Mouse (Mus musculus): ENCODE results near the gene Rpp21. TPM values are rescaled to one million over a fixed set of nuclear protein-coding genes. Genes with fewer than 3 reads are reported as not detected.

Gene Rpp21
- polyA plus RNA-seq, 1 experiment from 2014 or later: 83.2 TPM

- no peaks in the 10 kb centered on the region for H3K9me3 ChIP-seq (ENCODE audit: control insufficient read depth, low read length)
- H3K4me3 ChIP-seq (ENCODE audit: low read depth, low read length): no peak overlapping the region
- H3K4me1 ChIP-seq (ENCODE audit: control insufficient read depth, insufficient read depth, low read length): no peaks in the 10 kb centered on the region
- no peaks in the 10 kb centered on the region for H3K36me3 ChIP-seq (ENCODE audit: control insufficient read depth, insufficient read depth, low read length)
- H3K9ac ChIP-seq (ENCODE audit: low read length): no peak overlapping the region
- WGBS: 54% methylated on average over 3 of the region's 3 CpGs
- peaks cover 18% of the 10 kb centered on the region for H3K27me3 ChIP-seq (ENCODE audit: control insufficient read depth, insufficient read depth, low read length)
- no peak for ATAC-seq (ENCODE audit: low FRiP score)
- no peak overlapping the region for H3K4me2 ChIP-seq
- DNase-seq (ENCODE audit: low spot score, missing footprints): peak; percentile 72
- H3K27ac ChIP-seq (ENCODE audit: low read depth, low read length): no peak overlapping the region
These were observed 33.4 kb downstream of the Rpp21 start for GRCm38 (mm10) chr17:36224451-36224850.

- Histone ChIP-seq H3K36me3 (ENCODE audit: control insufficient read depth, insufficient read depth, low read length) (no peaks in the 10 kb centered on the region), H3K4me2 (no peak overlapping the region), H3K4me1 (ENCODE audit: control insufficient read depth, insufficient read depth, low read length) (no peaks in the 10 kb centered on the region), H3K4me3 (ENCODE audit: low read depth, low read length) (no peak overlapping the region), H3K9me3 (ENCODE audit: control insufficient read depth, low read length) (no peaks in the 10 kb centered on the region), H3K9ac (ENCODE audit: low read length) (no peak overlapping the region), H3K27me3 (ENCODE audit: control insufficient read depth, insufficient read depth, low read length) (peaks cover 28% of the 10 kb centered on the region), H3K27ac (ENCODE audit: low read depth, low read length) (no peak overlapping the region)
- DNase-seq (ENCODE audit: low spot score, missing footprints) (peak; percentile 67), ATAC-seq (ENCODE audit: low FRiP score) (no peak)
- whole genome bisulfite sequencing: 54% methylated on average over 5 of the region's 5 CpGs
These were observed 39.2 kb downstream of the Rpp21 start for GRCm38 (mm10) chr17:36218594-36219155.

GRCm38 (mm10) chr17:36215586-36215985, 42.3 kb downstream of the Rpp21 start:
- DNase-seq (ENCODE audit: low spot score, missing footprints): peak; percentile 89
- no peak overlapping the region for H3K9ac ChIP-seq (ENCODE audit: low read length)
- peaks cover 28% of the 10 kb centered on the region for H3K27me3 ChIP-seq (ENCODE audit: control insufficient read depth, insufficient read depth, low read length)
- no peaks in the 10 kb centered on the region for H3K36me3 ChIP-seq (ENCODE audit: control insufficient read depth, insufficient read depth, low read length)
- no peak for ATAC-seq (ENCODE audit: low FRiP score)
- 5% methylated on average over 20 of the region's 20 CpGs for WGBS
- no peaks in the 10 kb centered on the region for H3K4me1 ChIP-seq (ENCODE audit: control insufficient read depth, insufficient read depth, low read length)
- H3K27ac ChIP-seq (ENCODE audit: low read depth, low read length): no peak overlapping the region
- H3K9me3 ChIP-seq (ENCODE audit: control insufficient read depth, low read length): no peaks in the 10 kb centered on the region
- H3K4me3 ChIP-seq (ENCODE audit: low read depth, low read length): no peak overlapping the region
- H3K4me2 ChIP-seq: peak overlapping the region; percentile 5; the same call in 1 of the 2 replicates

DNA sequence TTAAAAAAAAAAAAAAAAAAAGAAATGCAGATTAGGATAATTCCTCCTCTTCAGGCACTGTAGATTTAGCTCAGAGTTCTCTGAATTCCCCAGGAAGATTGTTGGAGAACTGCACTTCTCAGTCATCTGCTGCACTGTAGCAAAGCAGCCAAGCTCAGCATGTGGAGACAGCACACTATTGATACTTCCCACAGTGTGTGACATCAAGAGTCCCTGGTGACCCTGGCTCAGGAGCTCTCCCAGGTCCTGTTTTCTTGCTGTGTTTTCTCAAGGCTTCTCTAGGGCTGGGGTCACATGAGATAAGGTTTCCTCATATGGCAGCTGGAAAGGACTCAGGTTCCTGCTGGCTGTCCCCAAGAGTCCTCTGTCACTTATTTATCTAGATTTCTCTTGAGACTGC, 51.0 kb downstream of the Rpp21 start:
- Histone ChIP-seq H3K4me2 (no peak overlapping the region), H3K4me3 (ENCODE audit: low read depth, low read length) (no peak overlapping the region), H3K9me3 (ENCODE audit: control insufficient read depth, low read length) (no peaks in the 10 kb centered on the region), H3K27ac (ENCODE audit: low read depth, low read length) (no peak overlapping the region), H3K36me3 (ENCODE audit: control insufficient read depth, insufficient read depth, low read length) (no peaks in the 10 kb centered on the region), H3K9ac (ENCODE audit: low read length) (no peak overlapping the region), H3K4me1 (ENCODE audit: control insufficient read depth, insufficient read depth, low read length) (peaks cover 2% of the 10 kb centered on the region; the same call in 1 of the 2 replicates), H3K27me3 (ENCODE audit: control insufficient read depth, insufficient read depth, low read length) (peaks cover 16% of the 10 kb centered on the region)
- DNase-seq (ENCODE audit: low spot score, missing footprints): peak; percentile 71
- ATAC-seq (ENCODE audit: low FRiP score): no peak

GRCm38 (mm10) chr17:36205862-36206261, 52.0 kb downstream of the Rpp21 start:
- Histone ChIP-seq H3K4me1 (ENCODE audit: control insufficient read depth, insufficient read depth, low read length) (peaks cover 2% of the 10 kb centered on the region; the same call in 1 of the 2 replicates), H3K9me3 (ENCODE audit: control insufficient read depth, low read length) (no peaks in the 10 kb centered on the region), H3K27ac (ENCODE audit: low read depth, low read length) (no peak overlapping the region), H3K27me3 (ENCODE audit: control insufficient read depth, insufficient read depth, low read length) (peaks cover 16% of the 10 kb centered on the region), H3K9ac (ENCODE audit: low read length) (no peak overlapping the region), H3K4me2 (peak overlapping the region; percentile 50), H3K36me3 (ENCODE audit: control insufficient read depth, insufficient read depth, low read length) (no peaks in the 10 kb centered on the region), H3K4me3 (ENCODE audit: low read depth, low read length) (peak overlapping the region; percentile 29)
- ATAC-seq (ENCODE audit: low FRiP score): peak; percentile 46; the same call in 1 of the 2 replicates
- WGBS: under 1% methylated on average over 39 of the region's 41 CpGs
- peak; percentile 94 for DNase-seq (ENCODE audit: low spot score, missing footprints)

Other genes with a start within 250 kb of the Rpp21 start
- gene H2-T24, start 237.5 kb downstream of the Rpp21 start, polyA plus RNA-seq (2014; fragmentation: Nextera tagmentation; extraction: Ambion mirVana): 3.1 TPM in 2 replicates
- gene H2-T23, start 225.2 kb downstream of the Rpp21 start, polyA plus RNA-seq (2014; fragmentation: Nextera tagmentation; extraction: Ambion mirVana): 3.2 and 3.3 TPM in 2 replicates
- gene H2-T22, start 215.3 kb downstream of the Rpp21 start, polyA plus RNA-seq (2014; fragmentation: Nextera tagmentation; extraction: Ambion mirVana): 7.3 and 7.6 TPM in 2 replicates
- not detected in 2 replicates for gene Gm6034, start 215.1 kb downstream of the Rpp21 start, polyA plus RNA-seq (2014; fragmentation: Nextera tagmentation; extraction: Ambion mirVana)
- not detected in 2 replicates for gene Gm11127, start 199.7 kb downstream of the Rpp21 start, polyA plus RNA-seq (2014; fragmentation: Nextera tagmentation; extraction: Ambion mirVana)
- not detected in 2 replicates for gene Gm19684, start 136.4 kb downstream of the Rpp21 start, polyA plus RNA-seq (2014; fragmentation: Nextera tagmentation; extraction: Ambion mirVana)
- gene Gm7030, start 128.6 kb downstream of the Rpp21 start, polyA plus RNA-seq (2014; fragmentation: Nextera tagmentation; extraction: Ambion mirVana): not detected in 2 replicates
- 0.16 TPM in 1 of 2 replicates, not detected in the other for gene Gm8909, start 89.5 kb downstream of the Rpp21 start, polyA plus RNA-seq (2014; fragmentation: Nextera tagmentation; extraction: Ambion mirVana)
- not detected in 2 replicates for gene H2-T3, start 67.8 kb downstream of the Rpp21 start, polyA plus RNA-seq (2014; fragmentation: Nextera tagmentation; extraction: Ambion mirVana)
- 17.4 and 17.6 TPM in 2 replicates for gene Trim39, start 14.2 kb upstream of the Rpp21 start, polyA plus RNA-seq (2014; fragmentation: Nextera tagmentation; extraction: Ambion mirVana)
- 0.19 TPM in 1 of 2 replicates, not detected in the other for gene H2-M10.2, start 28.4 kb upstream of the Rpp21 start, polyA plus RNA-seq (2014; fragmentation: Nextera tagmentation; extraction: Ambion mirVana)
- not detected in 2 replicates for gene H2-M10.1, start 68.1 kb upstream of the Rpp21 start, polyA plus RNA-seq (2014; fragmentation: Nextera tagmentation; extraction: Ambion mirVana)
- gene H2-M10.3, start 110.3 kb upstream of the Rpp21 start, polyA plus RNA-seq (2014; fragmentation: Nextera tagmentation; extraction: Ambion mirVana): not detected in 2 replicates
- gene H2-M10.4, start 204.3 kb upstream of the Rpp21 start, polyA plus RNA-seq (2014; fragmentation: Nextera tagmentation; extraction: Ambion mirVana): not detected in 2 replicates